In the genomic region with DNA sequence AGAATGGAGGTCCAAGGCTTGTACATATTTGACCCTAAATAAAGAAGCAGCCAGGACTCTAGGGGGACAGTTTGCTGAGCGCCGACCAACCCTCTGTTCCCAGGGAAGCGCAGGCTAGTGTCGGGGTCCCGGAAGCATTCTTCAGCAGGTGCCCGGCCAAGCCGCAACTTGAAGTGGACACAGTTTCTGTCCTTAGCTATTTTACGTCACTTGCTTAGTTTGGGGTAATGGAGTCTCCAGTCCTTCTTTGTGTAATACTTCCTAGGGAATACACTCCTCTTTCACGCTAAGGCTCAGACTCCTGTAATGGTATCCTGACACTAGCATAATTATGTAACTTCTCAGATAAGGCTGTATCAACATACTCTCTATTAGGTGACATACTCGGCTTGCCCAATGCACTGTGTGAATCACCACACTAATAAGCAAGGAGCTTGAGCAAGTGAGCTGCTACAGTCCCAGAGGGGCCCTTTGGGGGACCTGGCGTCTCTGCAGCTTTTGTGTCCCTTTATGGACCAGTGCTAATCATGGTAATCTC, we compare ENCODE assay signal across 8 mouse cellular contexts. TPM values are rescaled to one million over a fixed set of nuclear protein-coding genes. Genes with fewer than 3 reads are reported as not detected.
DNase-seq lines count a peak whose midpoint lies in the region; ATAC-seq lines count a peak whose summit lies in the region.

No protein-coding gene starts in this region.

- peak; percentile 17 for DNase-seq in right cerebral cortex, postnatal 14 days
- no peak for DNase-seq in right cerebral cortex, postnatal 10 days (ENCODE audit: low spot score in 2 of 2)
- peak; percentile 46 for DNase-seq in cerebellum, adult 8-10 months
- DNase-seq in layer of hippocampus, postnatal 25 days (ENCODE audit: extremely low spot score in 1 of 2, low spot score in 1 of 2): peak; percentile 10 to 14
- DNase-seq in spleen, postnatal 36 days (ENCODE audit: low spot score in 2 of 2): no peak

- peak overlapping the region; percentile 86 for H3K4me2 ChIP-seq in heart, embryonic 12.5 days

- ATAC-seq in heart, embryonic 12.5 days (ENCODE audit: insufficient number of reproducible peaks, low FRiP score): peak; percentile 10; the same call in 1 of the 2 replicates
- ATAC-seq in monocyte, adult 5-6 weeks (replicated peaks; ENCODE audit: insufficient number of reproducible peaks, low FRiP score, low TSS enrichment, poor library complexity, severe bottlenecking): no peak

- H3K27me3 ChIP-seq in heart, embryonic 12.5 days (replicated peaks): no peaks in the 10 kb centered on the region
- H3K27me3 ChIP-seq in megakaryocyte, embryonic 14.5 days (replicated peaks): peaks cover 2% of the 10 kb centered on the region

- no peaks in the 10 kb centered on the region for H3K9me3 ChIP-seq in heart, embryonic 12.5 days (replicated peaks)
- no peaks in the 10 kb centered on the region for H3K9me3 ChIP-seq in megakaryocyte, embryonic 14.5 days

- peak overlapping the region; percentile 86 for H3K4me3 ChIP-seq in heart, embryonic 12.5 days
- peak overlapping the region; percentile 97 for H3K4me3 ChIP-seq in megakaryocyte, embryonic 14.5 days (replicated peaks)

- 23% methylated on average over 11 of the region's 11 CpGs for WGBS in heart, embryonic 12.5 days

- H3K9ac ChIP-seq in heart, embryonic 12.5 days: peak overlapping the region; percentile 92

- peaks cover 15% of the 10 kb centered on the region for H3K4me1 ChIP-seq in heart, embryonic 12.5 days (replicated peaks)
- H3K4me1 ChIP-seq in megakaryocyte, embryonic 14.5 days: peaks cover 86% of the 10 kb centered on the region

- 0 out of 2 replicates have a peak overlapping the region, but pooled peaks have one; percentile 79 for H3K27ac ChIP-seq in heart, embryonic 12.5 days (ENCODE audit: poor library complexity, severe bottlenecking)

- peaks cover 21% of the 10 kb centered on the region for H3K36me3 ChIP-seq in heart, embryonic 12.5 days
- peaks cover 37% of the 10 kb centered on the region for H3K36me3 ChIP-seq in megakaryocyte, embryonic 14.5 days (replicated peaks; ENCODE audit: low read length)

RNA-seq across cellular contexts. Expression of gene Lgalsl, which starts 0.8 kb away (rescaled TPM):
- 55.1 and 55.3 TPM in 2 replicates for polyA plus RNA-seq in heart, embryonic 12.5 days (2016; fragmentation: Nextera tagmentation; extraction: Ambion mirVana)
- 10 to 100 TPM; 70.7 to 80.6 TPM for total RNA-seq in layer of hippocampus, postnatal 25 days (2021)
- polyA plus RNA-seq in megakaryocyte, embryonic 14.5 days (2012; ENCODE audit: insufficient read depth, low replicate concordance): 3.2 and 15.8 TPM in 2 replicates
- total RNA-seq in monocyte, adult 5-6 weeks (2017): 2.4 to 11.7 TPM (median 3.9 TPM) in 3 replicates

Comparison
In these comparisons a context has a peak if more than half of its experiments do, and no peak if none do; other contexts are left out.
1. DNase-seq: peak in right cerebral cortex, postnatal 14 days (single experiment), cerebellum, adult 8-10 months (single experiment) and layer of hippocampus, postnatal 25 days (2 of 2); none in right cerebral cortex, postnatal 10 days (0 of 2) and spleen, postnatal 36 days (0 of 2).